Mouse (Mus musculus) heart, adult 18-20 months (tissue): ENCODE measurements around the gene Ttn. TPM values are rescaled to one million over a fixed set of nuclear protein-coding genes. Genes with fewer than 3 reads are reported as not detected.
"Not testable (repeated sequence)": the region's sequence is repeated elsewhere in the genome, so short reads cannot be mapped to it uniquely, and the experiment has no call there.

ENCODE experiments used
- DNase-seq, 2 experiments: peaks; one replicate each; pipeline ENCODE4 v3.0.0; 2021 to 2022; ENCODE audit warnings: mixed read lengths in 1 of 2
- long read RNA-seq, 2 experiments: library from polyadenylated mRNA; stranded (forward); transcript quantifications; one replicate each; pipeline ENCODE4 v2.0.0; 2021
- total RNA-seq, 2 experiments: library from RNA; stranded (reverse); gene quantifications; 2 replicates each; pipeline ENCODE4 v1.2.3; 2021

Ttn gene
- total RNA-seq: 1,000 to 10,000 TPM; 2,666 to 2,843 TPM
- long read RNA-seq, experiment 1, partial matches to known transcripts: 45 of 92 reads
- long read RNA-seq, experiment 1, other reads (novel, unspliced or antisense): 47 of 92 reads
- long read RNA-seq, experiment 2, partial matches to known transcripts: 37 of 61 reads
- long read RNA-seq, experiment 2, other reads (novel, unspliced or antisense): 24 of 61 reads

- peak; percentile 83 to 86 for DNase-seq
Observed at GRCm38 (mm10) chr2:76982391-76983145, at the start of gene Ttn. Gene Ttn (minus strand): TSS chr2:76982547.

- no peak for DNase-seq
Observed at GRCm38 (mm10) chr2:77020649-77021048, 38.3 kb upstream of the Ttn start.

GRCm38 (mm10) chr2:77017735-77018134, 35.4 kb upstream of the Ttn start:
- no peak for DNase-seq

- not testable (repeated sequence) for DNase-seq
Observed at GRCm38 (mm10) chr2:77013449-77013848, 31.1 kb upstream of the Ttn start.

- DNase-seq: peak; percentile 38 to 47
Observed at GRCm38 (mm10) chr2:77011981-77012380, 29.6 kb upstream of the Ttn start.

- no peak for DNase-seq
Observed at GRCm38 (mm10) chr2:77007015-77007414, 24.7 kb upstream of the Ttn start.

- no peak for DNase-seq
Observed at GRCm38 (mm10) chr2:77003148-77003547, 20.8 kb upstream of the Ttn start.

GRCm38 (mm10) chr2:76998351-76998750, 16.0 kb upstream of the Ttn start:
- DNase-seq: peak; percentile 53 to 82

- no peak for DNase-seq
Observed at GRCm38 (mm10) chr2:76992493-76993201, 10.3 kb upstream of the Ttn start.

- no peak for DNase-seq
Observed at GRCm38 (mm10) chr2:76987317-76987716, 5.0 kb upstream of the Ttn start.

- DNase-seq: no peak
Observed at GRCm38 (mm10) chr2:76984384-76984783, 2.0 kb upstream of the Ttn start.

- peak in 1 of 2 experiments; percentile 42 for DNase-seq
Observed at GRCm38 (mm10) chr2:76983601-76984000, 1.3 kb upstream of the Ttn start.

- DNase-seq: peak; percentile 58 to 82
Observed at GRCm38 (mm10) chr2:76981717-76982116, 630 bp downstream of the Ttn start.

GRCm38 (mm10) chr2:76980146-76980545, 2.2 kb downstream of the Ttn start:
- peak; percentile 71 for DNase-seq

GRCm38 (mm10) chr2:76977650-76978049, 4.7 kb downstream of the Ttn start:
- DNase-seq: peak in 1 of 2 experiments; percentile 36

GRCm38 (mm10) chr2:76972051-76972450, 10.3 kb downstream of the Ttn start:
- no peak for DNase-seq

GRCm38 (mm10) chr2:76971069-76971468, 11.3 kb downstream of the Ttn start:
- DNase-seq: no peak

- peak in 1 of 2 experiments; percentile 46 for DNase-seq
Observed at GRCm38 (mm10) chr2:76970669-76971068, 11.7 kb downstream of the Ttn start.

- peak; percentile 57 to 58 for DNase-seq
Observed at GRCm38 (mm10) chr2:76970204-76970603, 12.1 kb downstream of the Ttn start.

- DNase-seq: no peak
Observed at GRCm38 (mm10) chr2:76969637-76970036, 12.7 kb downstream of the Ttn start.

GRCm38 (mm10) chr2:76968919-76969318, 13.4 kb downstream of the Ttn start:
- DNase-seq: peak in 1 of 2 experiments; percentile 71

GRCm38 (mm10) chr2:76966582-76966981, 15.8 kb downstream of the Ttn start:
- DNase-seq: no peak

GRCm38 (mm10) chr2:76966013-76966412, 16.3 kb downstream of the Ttn start:
- DNase-seq: no peak
